In genomic region chr7:3384807-3385319, GRCm38 (mm10) we compare ENCODE assay signal across 25 mouse cellular contexts. TPM values are rescaled to one million over a fixed set of nuclear protein-coding genes. Genes with fewer than 3 reads are reported as not detected.
DNase-seq lines count a peak whose midpoint lies in the region.
"Had no signal": no experiment of that assay in that cellular context is flagged by ENCODE, and none has a peak within 500 bp of the region (broad histone marks: within the 10 kb centered on the region; RNA-seq: fewer than 3 reads in every experiment).

No protein-coding gene starts in this region.

- DNase-seq in adrenal gland, postnatal 36 days = peak; percentile 24 to 56
- DNase-seq in adrenal gland, postnatal 25 days = no peak
- DNase-seq in 3134 (ENCODE audit: extremely low read depth, insufficient read length, low spot score) (peak; percentile 22), 3T3-L1 (ENCODE audit: low read depth, low spot score) (peak; percentile 48)
- peak; percentile 41 for DNase-seq in brain, adult 2 months (ENCODE audit: low read depth, low spot score)
- no peak for DNase-seq in frontal cortex, adult 2 months (ENCODE audit: extremely low spot score in 1 of 2, low spot score in 1 of 2)
- DNase-seq: adrenal gland, adult 8-10 months; B cell, adult 2 months; cerebellum, adult 18-20 months; cerebellum, adult 9-10 months; cerebellum, postnatal 14 days; gastrocnemius, adult 2 months; gastrocnemius, postnatal 14 days; heart, adult 11 months; heart, postnatal 36 days; kidney, adult 11 months had no signal

RNA-seq across cellular contexts. Expression of gene Cacng8, which starts 5.6 kb away (rescaled TPM):
- 1 to 10 TPM; 2.0 to 5.1 TPM for total RNA-seq in adrenal gland, postnatal 36 days (2021)
- 2.5 and 5.1 TPM in 2 replicates for total RNA-seq in adrenal gland, postnatal 25 days (2021)
- polyA plus RNA-seq in frontal cortex, adult 2 months (2012; rRNA removed) = 56.2 and 71.7 TPM in 2 replicates
- total RNA-seq: G1E; gastrocnemius, adult 2 months; gastrocnemius, postnatal 14 days; gastrocnemius, postnatal 4 days; heart, adult 8-10 months; heart, postnatal 36 days had no signal
- polyA plus RNA-seq: activated CD4-positive, CD25-positive, alpha-beta regulatory T cell, adult 4 months; G1E; heart, postnatal 0 days had no signal

RNA-seq across cellular contexts. Expression of gene Cacng6, which starts 39.1 kb away (rescaled TPM):
- not detected for total RNA-seq in adrenal gland, postnatal 36 days (2021)
- total RNA-seq in adrenal gland, postnatal 25 days (2021) = not detected in 2 replicates
- 3.9 and 4.3 TPM in 2 replicates for polyA plus RNA-seq in frontal cortex, adult 2 months (2012; rRNA removed)
- total RNA-seq: CH12.LX had no signal
- polyA plus RNA-seq: activated CD4-positive, CD25-positive, alpha-beta regulatory T cell, adult 4 months; forebrain, embryonic 13.5 days; G1E; hindbrain, embryonic 10.5 days; hindbrain, embryonic 16.5 days had no signal

RNA-seq across cellular contexts. Expression of gene Cacng7, which starts 52.1 kb away (rescaled TPM):
- 1 to 10 TPM; 7.0 to 8.0 TPM for total RNA-seq in adrenal gland, postnatal 36 days (2021)
- total RNA-seq in adrenal gland, postnatal 25 days (2021) = 6.6 and 10.1 TPM in 2 replicates
- polyA plus RNA-seq in frontal cortex, adult 2 months (2012; rRNA removed) = 253 and 329 TPM in 2 replicates
- polyA plus RNA-seq: activated CD4-positive, CD25-positive, alpha-beta regulatory T cell, adult 4 months; G1E had no signal

Comparison
In these comparisons a context has a peak if more than half of its experiments do, and no peak if none do; other contexts are left out.
1. DNase-seq: peak in adrenal gland, postnatal 36 days (2 of 2), 3134 (single experiment), 3T3-L1 (single experiment) and brain, adult 2 months (single experiment); none in adrenal gland, postnatal 25 days (single experiment) and frontal cortex, adult 2 months (0 of 2).